Mouse (Mus musculus) midbrain, embryonic 15.5 days (tissue): ENCODE results near the gene Wdr86. TPM values are rescaled to one million over a fixed set of nuclear protein-coding genes. Genes with fewer than 3 reads are reported as not detected.

Experiments used
- polyA plus RNA-seq: library from polyadenylated mRNA; unstranded; fragments of >200 nt; fragmentation: Nextera tagmentation; extraction: Ambion mirVana; gene quantifications from 2 replicates; pipeline ENCODE4 v1.2.1, GENCODE M21; 2015

The Wdr86 gene
- polyA plus RNA-seq, 1 experiment from 2014 or later: 6.7 TPM

Other genes with a start within 250 kb of the Wdr86 start
- gene Gbx1, start 203.5 kb downstream of the Wdr86 start, polyA plus RNA-seq: 0.29 and 0.44 TPM in 2 replicates
- 0.06 and 0.11 TPM in 2 replicates for gene Asb10, start 189.7 kb downstream of the Wdr86 start, polyA plus RNA-seq
- gene 4931409K22Rik, start 173.9 kb downstream of the Wdr86 start, polyA plus RNA-seq: 0.06 TPM in 1 of 2 replicates, not detected in the other
- gene Abcf2, start 153.3 kb downstream of the Wdr86 start, polyA plus RNA-seq: 83.8 and 86.4 TPM in 2 replicates
- gene Chpf2, start 144.0 kb downstream of the Wdr86 start, polyA plus RNA-seq: 22.1 and 23.0 TPM in 2 replicates
- 182 and 186 TPM in 2 replicates for gene Smarcd3, start 106.3 kb downstream of the Wdr86 start, polyA plus RNA-seq
- gene Nub1, start 45.2 kb downstream of the Wdr86 start, polyA plus RNA-seq: 47.5 and 48.7 TPM in 2 replicates
- 1.7 and 2.5 TPM in 2 replicates for gene Crygn, start 27.3 kb upstream of the Wdr86 start, polyA plus RNA-seq
- gene Rheb, start 111.9 kb upstream of the Wdr86 start, polyA plus RNA-seq: 209 and 228 TPM in 2 replicates